26 mouse cellular contexts compared by ENCODE assay signal in the genomic region with DNA sequence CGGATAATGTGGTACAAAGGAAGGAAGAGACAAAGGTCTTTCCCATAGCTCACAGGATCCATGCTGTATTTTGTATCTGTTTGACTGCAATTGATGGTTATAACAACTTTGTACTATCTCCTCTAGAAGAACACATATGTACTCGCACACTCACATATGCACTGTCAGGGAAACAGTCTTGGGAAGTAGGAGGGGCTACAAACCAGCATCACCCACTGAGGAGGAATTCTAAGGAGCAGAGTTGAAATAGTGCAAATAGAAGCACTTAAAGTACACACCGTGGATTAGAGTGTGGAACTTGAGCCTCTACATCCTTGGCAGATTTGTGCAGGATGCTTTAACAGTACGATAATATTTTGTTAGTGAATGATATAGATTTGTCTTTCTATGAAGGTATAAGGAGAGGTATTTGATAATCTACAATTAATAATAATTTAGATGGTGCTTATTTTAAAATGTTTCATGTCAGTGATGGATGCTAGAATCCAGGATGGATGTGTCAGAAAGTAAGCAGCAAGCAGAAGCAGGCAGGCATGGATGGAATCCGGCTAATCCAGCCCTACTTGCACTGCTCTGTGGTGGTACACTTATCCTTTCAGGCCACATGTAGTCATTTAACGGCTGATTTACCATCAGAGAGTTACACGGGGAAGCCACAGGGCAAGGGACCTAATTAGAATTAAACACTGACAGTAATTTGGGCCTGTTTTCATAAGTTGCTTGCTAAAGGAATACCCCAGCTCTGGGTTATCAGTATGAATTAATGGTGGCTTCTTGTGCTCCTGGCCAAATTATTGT.
DNase-seq lines count a peak whose midpoint lies in the region; ATAC-seq lines count a peak whose summit lies in the region.
"Had no signal": no experiment of that assay in that cellular context is flagged by ENCODE, and none has a peak within 500 bp of the region (broad histone marks: within the 10 kb centered on the region; RNA-seq: fewer than 3 reads in every experiment).

No protein-coding gene starts in this region.

- no peak overlapping the region for H3K4me2 ChIP-seq in neural tube, embryonic 12.5 days (replicated peaks)
- H3K4me2 ChIP-seq in neural tube, embryonic 15.5 days, result no peak overlapping the region
- H3K4me2 ChIP-seq in midbrain, embryonic 13.5 days (replicated peaks), result no peak overlapping the region
- H3K4me2 ChIP-seq: heart, embryonic 11.5 days; hindbrain, embryonic 12.5 days; limb, embryonic 15.5 days; liver, embryonic 15.5 days; lung, embryonic 15.5 days had no signal

- no peaks in the 10 kb centered on the region for H3K9me3 ChIP-seq in neural tube, embryonic 12.5 days
- no peaks in the 10 kb centered on the region for H3K9me3 ChIP-seq in neural tube, embryonic 15.5 days (replicated peaks)
- no peaks in the 10 kb centered on the region for H3K9me3 ChIP-seq in midbrain, embryonic 13.5 days
- H3K9me3 ChIP-seq: hindbrain, embryonic 12.5 days; limb, embryonic 10.5 days; limb, embryonic 15.5 days; liver, embryonic 15.5 days; lung, embryonic 15.5 days had no signal

- H3K4me3 ChIP-seq in neural tube, embryonic 12.5 days, result no peak overlapping the region
- H3K4me3 ChIP-seq in neural tube, embryonic 15.5 days (replicated peaks), result no peak overlapping the region
- no peak overlapping the region for H3K4me3 ChIP-seq in midbrain, embryonic 13.5 days (replicated peaks)
- H3K4me3 ChIP-seq: erythroblast, embryonic 14.5 days; hindbrain, embryonic 12.5 days; limb, embryonic 10.5 days; limb, embryonic 15.5 days; liver, embryonic 15.5 days; lung, embryonic 15.5 days had no signal

- H3K27ac ChIP-seq in neural tube, embryonic 12.5 days, result no peak overlapping the region
- H3K27ac ChIP-seq in neural tube, embryonic 15.5 days (replicated peaks), result no peak overlapping the region
- H3K27ac ChIP-seq in midbrain, embryonic 13.5 days, result no peak overlapping the region
- H3K27ac ChIP-seq: hindbrain, embryonic 12.5 days; limb, embryonic 10.5 days; limb, embryonic 15.5 days; liver, embryonic 15.5 days; lung, embryonic 15.5 days had no signal

- no peak overlapping the region for H3K9ac ChIP-seq in neural tube, embryonic 12.5 days
- no peak overlapping the region for H3K9ac ChIP-seq in neural tube, embryonic 15.5 days (replicated peaks)
- H3K9ac ChIP-seq in midbrain, embryonic 13.5 days (replicated peaks), result no peak overlapping the region
- H3K9ac ChIP-seq: hindbrain, embryonic 12.5 days; limb, embryonic 15.5 days; liver, embryonic 15.5 days; lung, embryonic 15.5 days had no signal

- peak; percentile 9 for DNase-seq in embryo, embryonic 10.5 days (ENCODE audit: low spot score)
- no peak for DNase-seq in embryo, embryonic 9.5 days (ENCODE audit: extremely low spot score)
- DNase-seq in retina, postnatal 1 day, result peak; percentile 61
- DNase-seq in frontal cortex, postnatal 10 days (ENCODE audit: low spot score in 2 of 2), result no peak
- no peak for DNase-seq in thymus, postnatal 25 days
- DNase-seq: adrenal gland, postnatal 10 days; cerebellum, adult 11-12 months; cerebellum, adult 9-11 months; gastrocnemius, postnatal 36 days; heart, adult 18-20 months; heart, postnatal 36 days; kidney, postnatal 14 days; layer of hippocampus, adult 9-11 months; thymus, adult 2 months had no signal

- H3K36me3 ChIP-seq in neural tube, embryonic 12.5 days, result no peaks in the 10 kb centered on the region
- H3K36me3 ChIP-seq in neural tube, embryonic 15.5 days, result no peaks in the 10 kb centered on the region
- no peaks in the 10 kb centered on the region for H3K36me3 ChIP-seq in midbrain, embryonic 13.5 days
- H3K36me3 ChIP-seq: hindbrain, embryonic 12.5 days; limb, embryonic 10.5 days; limb, embryonic 15.5 days; liver, embryonic 15.5 days; lung, embryonic 15.5 days had no signal

- 55% methylated on average over 7 of the region's 7 CpGs for WGBS in neural tube, embryonic 12.5 days
- WGBS in neural tube, embryonic 15.5 days, result 47% methylated on average over 7 of the region's 7 CpGs
- WGBS in midbrain, embryonic 13.5 days, result 52% methylated on average over 7 of the region's 7 CpGs

- no peaks in the 10 kb centered on the region for H3K27me3 ChIP-seq in neural tube, embryonic 12.5 days (replicated peaks)
- no peaks in the 10 kb centered on the region for H3K27me3 ChIP-seq in neural tube, embryonic 15.5 days (replicated peaks)
- H3K27me3 ChIP-seq in midbrain, embryonic 13.5 days, result no peaks in the 10 kb centered on the region
- H3K27me3 ChIP-seq: CH12.LX; hindbrain, embryonic 12.5 days; limb, embryonic 15.5 days; liver, embryonic 15.5 days; lung, embryonic 15.5 days had no signal

- peak; percentile 68; the same call in 1 of the 2 replicates for ATAC-seq in neural tube, embryonic 12.5 days (ENCODE audit: low FRiP score, low read depth)
- ATAC-seq in neural tube, embryonic 15.5 days (ENCODE audit: low FRiP score), result no peak
- peak; percentile 70; the same call in 1 of the 2 replicates for ATAC-seq in midbrain, embryonic 13.5 days
- ATAC-seq: intestine, postnatal 0 days had no signal

- H3K4me1 ChIP-seq in neural tube, embryonic 12.5 days, result no peaks in the 10 kb centered on the region
- H3K4me1 ChIP-seq in neural tube, embryonic 15.5 days, result no peaks in the 10 kb centered on the region
- no peaks in the 10 kb centered on the region; the same call in 1 of the 2 replicates for H3K4me1 ChIP-seq in midbrain, embryonic 13.5 days (replicated peaks)
- H3K4me1 ChIP-seq: hindbrain, embryonic 12.5 days; limb, embryonic 10.5 days; limb, embryonic 15.5 days; liver, embryonic 15.5 days; lung, embryonic 15.5 days had no signal

Comparison
In these comparisons a context has a peak if more than half of its experiments do, and no peak if none do; other contexts are left out.
1. DNase-seq: peak in embryo, embryonic 10.5 days (single experiment) and retina, postnatal 1 day (single experiment); none in embryo, embryonic 9.5 days (single experiment), frontal cortex, postnatal 10 days (0 of 2) and thymus, postnatal 25 days (single experiment).